Comparison of ENCODE assay signal across 21 mouse cellular contexts in the genomic region with DNA sequence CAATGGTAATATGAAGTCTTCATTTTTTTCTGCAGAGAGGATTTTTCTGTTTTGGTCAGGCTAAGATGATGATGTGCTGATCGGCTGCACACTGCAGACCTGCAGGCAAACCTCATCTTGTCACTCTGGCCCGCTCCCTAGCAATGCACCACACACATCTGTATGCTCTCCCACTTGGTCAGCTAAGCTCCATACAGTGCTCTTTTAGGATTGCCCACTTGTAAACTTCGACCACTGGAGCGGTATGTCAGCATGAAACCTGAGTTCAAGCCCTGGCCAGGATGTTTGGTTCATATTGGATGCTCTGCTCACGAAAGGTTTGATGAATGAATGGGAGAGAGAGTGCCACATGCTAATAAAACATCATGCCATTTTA.
A peak's percentile ranks its signal among the peaks of the same experiment; 100 is the strongest.
DNase-seq lines count a peak whose midpoint lies in the region; ATAC-seq and TF ChIP-seq lines count a peak whose summit lies in the region.
"Had no signal": no experiment of that assay in that cellular context is flagged by ENCODE, and none has a peak within 500 bp of the region (broad histone marks: within the 10 kb centered on the region; RNA-seq: fewer than 3 reads in every experiment).

No protein-coding gene starts in this region.

- TF ChIP-seq CTCF in gastrocnemius, adult 2 months (IDR thresholded peaks at IDR 0.05) = no peak

- no peak overlapping the region for H3K9ac ChIP-seq in heart, embryonic 13.5 days
- no peak overlapping the region for H3K9ac ChIP-seq in intestine, embryonic 14.5 days (ENCODE audit: low read length)
- no peak overlapping the region for H3K9ac ChIP-seq in intestine, embryonic 15.5 days
- H3K9ac ChIP-seq: embryonic facial prominence, embryonic 12.5 days; forebrain, embryonic 13.5 days; forebrain, embryonic 15.5 days; forebrain, postnatal 0 days had no signal

- H3K27ac ChIP-seq in gastrocnemius, adult 2 months = peak overlapping the region; percentile 12; the same call in 1 of the 2 replicates
- peak overlapping the region; percentile 32; the same call in 1 of the 2 replicates for H3K27ac ChIP-seq in heart, embryonic 13.5 days (replicated peaks)
- H3K27ac ChIP-seq in heart, embryonic 10.5 days = no peak overlapping the region
- H3K27ac ChIP-seq in intestine, embryonic 14.5 days (ENCODE audit: low read depth) = no peak overlapping the region
- H3K27ac ChIP-seq in intestine, embryonic 15.5 days = no peak overlapping the region
- H3K27ac ChIP-seq: embryonic facial prominence, embryonic 12.5 days; forebrain, embryonic 13.5 days; forebrain, embryonic 15.5 days had no signal

- peaks cover 16% of the 10 kb centered on the region for H3K4me1 ChIP-seq in heart, embryonic 13.5 days
- H3K4me1 ChIP-seq in heart, embryonic 10.5 days = peaks cover 17% of the 10 kb centered on the region
- H3K4me1 ChIP-seq in intestine, embryonic 14.5 days (replicated peaks; ENCODE audit: control insufficient read depth, insufficient read depth, low read length) = 0 out of 2 replicates have a peak, but pooled peaks cover 4% of the 10 kb centered on the region
- H3K4me1 ChIP-seq in intestine, embryonic 15.5 days (replicated peaks) = no peaks in the 10 kb centered on the region
- H3K4me1 ChIP-seq: embryonic facial prominence, embryonic 12.5 days; forebrain, embryonic 13.5 days; forebrain, embryonic 15.5 days had no signal

- no peak for ATAC-seq in heart, embryonic 13.5 days (ENCODE audit: extremely low read depth, insufficient number of reproducible peaks, low FRiP score, low TSS enrichment)
- ATAC-seq in intestine, embryonic 14.5 days (replicated peaks; ENCODE audit: low FRiP score, low TSS enrichment, low read depth) = no peak
- no peak for ATAC-seq in intestine, embryonic 15.5 days
- ATAC-seq: forebrain, embryonic 13.5 days; forebrain, embryonic 15.5 days; forebrain, postnatal 0 days had no signal

- intact Hi-C loops in gastrocnemius, adult 2 months (cut with DNase I) = no loop called here

- H3K4me3 ChIP-seq in gastrocnemius, adult 2 months = no peak overlapping the region
- no peak overlapping the region for H3K4me3 ChIP-seq in heart, embryonic 13.5 days
- no peak overlapping the region for H3K4me3 ChIP-seq in heart, embryonic 10.5 days
- H3K4me3 ChIP-seq in intestine, embryonic 14.5 days (ENCODE audit: low read depth, low read length) = no peak overlapping the region
- H3K4me3 ChIP-seq in intestine, embryonic 15.5 days (replicated peaks) = no peak overlapping the region
- H3K4me3 ChIP-seq: embryonic facial prominence, embryonic 12.5 days; forebrain, embryonic 13.5 days; forebrain, embryonic 15.5 days had no signal

- no peak for DNase-seq in gastrocnemius, adult 2 months
- no peak for DNase-seq in gastrocnemius, postnatal 10 days
- DNase-seq in heart, embryonic 10.5 days (ENCODE audit: low spot score) = no peak
- peak; percentile 48 for DNase-seq in intestine, embryonic 14.5 days (ENCODE audit: low spot score)
- DNase-seq in testis, postnatal 10 days (ENCODE audit: low spot score) = no peak
- DNase-seq: adrenal gland, adult 2 months; adrenal gland, postnatal 10 days; adrenal gland, postnatal 25 days; cerebellum, adult 11 months; cerebellum, adult 18-20 months; cerebellum, adult 8-10 months; cerebellum, adult 9-11 months; cerebellum, postnatal 14 days; cerebellum, postnatal 36 days; embryo, embryonic 11 days; forebrain, postnatal 0 days had no signal

- no peak overlapping the region for H3K4me2 ChIP-seq in heart, embryonic 13.5 days
- no peak overlapping the region for H3K4me2 ChIP-seq in intestine, embryonic 14.5 days (ENCODE audit: low read length)
- no peak overlapping the region for H3K4me2 ChIP-seq in intestine, embryonic 15.5 days (replicated peaks)
- H3K4me2 ChIP-seq: embryonic facial prominence, embryonic 12.5 days; forebrain, embryonic 13.5 days; forebrain, embryonic 15.5 days had no signal

- H3K27me3 ChIP-seq in heart, embryonic 13.5 days (replicated peaks) = no peaks in the 10 kb centered on the region
- H3K27me3 ChIP-seq in heart, embryonic 10.5 days (ENCODE audit: insufficient read depth, poor library complexity, severe bottlenecking) = no peaks in the 10 kb centered on the region
- no peaks in the 10 kb centered on the region for H3K27me3 ChIP-seq in intestine, embryonic 14.5 days (replicated peaks; ENCODE audit: control insufficient read depth, insufficient read depth, low read length)
- no peaks in the 10 kb centered on the region for H3K27me3 ChIP-seq in intestine, embryonic 15.5 days (replicated peaks)
- H3K27me3 ChIP-seq: embryonic facial prominence, embryonic 12.5 days; forebrain, embryonic 13.5 days; forebrain, embryonic 15.5 days had no signal

- no peaks in the 10 kb centered on the region for H3K36me3 ChIP-seq in heart, embryonic 13.5 days
- 0 out of 2 replicates have a peak, but pooled peaks cover 7% of the 10 kb centered on the region for H3K36me3 ChIP-seq in heart, embryonic 10.5 days
- H3K36me3 ChIP-seq in intestine, embryonic 14.5 days (ENCODE audit: control insufficient read depth, insufficient read depth, low read length) = no peaks in the 10 kb centered on the region
- no peaks in the 10 kb centered on the region for H3K36me3 ChIP-seq in intestine, embryonic 15.5 days
- H3K36me3 ChIP-seq: embryonic facial prominence, embryonic 12.5 days; forebrain, embryonic 15.5 days had no signal

- H3K9me3 ChIP-seq in heart, embryonic 13.5 days = no peaks in the 10 kb centered on the region
- no peaks in the 10 kb centered on the region for H3K9me3 ChIP-seq in heart, embryonic 10.5 days
- no peaks in the 10 kb centered on the region for H3K9me3 ChIP-seq in intestine, embryonic 14.5 days (ENCODE audit: control insufficient read depth, low read length)
- no peaks in the 10 kb centered on the region for H3K9me3 ChIP-seq in intestine, embryonic 15.5 days
- H3K9me3 ChIP-seq: embryonic facial prominence, embryonic 12.5 days; forebrain, embryonic 13.5 days; forebrain, embryonic 15.5 days had no signal

- 77% methylated on average over 5 of the region's 5 CpGs for WGBS in heart, embryonic 13.5 days
- whole genome bisulfite sequencing in heart, embryonic 10.5 days = 91% methylated on average over 5 of the region's 5 CpGs
- WGBS in intestine, embryonic 14.5 days = 73% methylated on average over 5 of the region's 5 CpGs
- 82% methylated on average over 5 of the region's 5 CpGs for WGBS in intestine, embryonic 15.5 days

Comparison
In these comparisons a context has a peak if more than half of its experiments do, and no peak if none do; other contexts are left out.
1. H3K27ac ChIP-seq: peak in gastrocnemius, adult 2 months (single experiment) and heart, embryonic 13.5 days (single experiment); none in heart, embryonic 10.5 days (single experiment), intestine, embryonic 14.5 days (single experiment) and intestine, embryonic 15.5 days (single experiment).